Mouse (Mus musculus) G1E (cell line): ENCODE measurements around the gene Cep41.

Experiments used
- CTCF ChIP-seq: IDR thresholded peaks from 2 replicates; pipeline ENCODE4 v1.5.1; 2012; ENCODE audit warnings: low read depth, low read length, inconsistent platforms, mixed read lengths
- TAL1 ChIP-seq: conservative IDR thresholded peaks from 2 replicates; pipeline ENCODE4 v1.6.1; 2012; ENCODE audit warnings: low read depth, low read length, inconsistent platforms, mixed read lengths

- no peak for TF ChIP-seq CTCF
- TF ChIP-seq TAL1, result no peak
Observed at GRCm38 (mm10) chr6:30611212-30611611, 82.3 kb downstream of the Cep41 start.
